Mouse (Mus musculus): ENCODE measurements around the gene Pih1d2.
"Not testable (repeated sequence)": the region's sequence is repeated elsewhere in the genome, so short reads cannot be mapped to it uniquely, and the experiment has no call there.

The Pih1d2 gene

GRCm38 (mm10) chr9:50617794-50618330 lies 741 bp downstream of the Pih1d2 start:
- DNase-seq (ENCODE audit: low spot score in 2 of 2) = no peak

GRCm38 (mm10) chr9:50630903-50631302 lies 13.8 kb downstream of the Pih1d2 start:
- not testable (repeated sequence) for DNase-seq (ENCODE audit: low spot score in 2 of 2)

- DNase-seq (ENCODE audit: low spot score in 2 of 2) = no peak
These were observed 15.0 kb downstream of the Pih1d2 start for GRCm38 (mm10) chr9:50632016-50632688.

GRCm38 (mm10) chr9:50633059-50633458 lies 15.9 kb downstream of the Pih1d2 start:
- no peak for DNase-seq (ENCODE audit: low spot score in 2 of 2)

- DNase-seq (ENCODE audit: low spot score in 2 of 2) = no peak
These were observed 17.1 kb downstream of the Pih1d2 start for GRCm38 (mm10) chr9:50634270-50634669.

- no peak for DNase-seq (ENCODE audit: low spot score in 2 of 2)
These were observed 29.8 kb downstream of the Pih1d2 start for GRCm38 (mm10) chr9:50646826-50647370.

- no peak for DNase-seq (ENCODE audit: low spot score in 2 of 2)
These were observed 33.4 kb downstream of the Pih1d2 start for GRCm38 (mm10) chr9:50650503-50650902.

GRCm38 (mm10) chr9:50658391-50658790 lies 41.3 kb downstream of the Pih1d2 start:
- DNase-seq (ENCODE audit: low spot score in 2 of 2) = no peak

GRCm38 (mm10) chr9:50658941-50659388 lies 41.8 kb downstream of the Pih1d2 start:
- DNase-seq (ENCODE audit: low spot score in 2 of 2) = no peak

- peak; percentile 87 for DNase-seq (ENCODE audit: low spot score in 2 of 2)
These were observed 42.5 kb downstream of the Pih1d2 start, which contains the start of gene Dlat for GRCm38 (mm10) chr9:50659392-50660217. Gene Dlat (minus strand): TSS chr9:50659780.

- peak in 1 of 2 experiments; percentile 18 for DNase-seq (ENCODE audit: low spot score in 2 of 2)
These were observed 43.3 kb downstream of the Pih1d2 start for GRCm38 (mm10) chr9:50660431-50660830.

GRCm38 (mm10) chr9:50664826-50665225 lies 47.7 kb downstream of the Pih1d2 start:
- DNase-seq (ENCODE audit: low spot score in 2 of 2) = no peak

GRCm38 (mm10) chr9:50666442-50666841 lies 49.3 kb downstream of the Pih1d2 start:
- no peak for DNase-seq (ENCODE audit: low spot score in 2 of 2)

- DNase-seq (ENCODE audit: low spot score in 2 of 2) = no peak
These were observed 50.7 kb downstream of the Pih1d2 start for GRCm38 (mm10) chr9:50667579-50668498.

- peak in 1 of 2 experiments; percentile 39 for DNase-seq (ENCODE audit: low spot score in 2 of 2)
These were observed 53.6 kb downstream of the Pih1d2 start for GRCm38 (mm10) chr9:50670690-50671089.
